9 mouse cellular contexts compared by ENCODE assay signal in genomic region chr3:95861216-95861615, GRCm38 (mm10). TPM values are rescaled to one million over a fixed set of nuclear protein-coding genes. Genes with fewer than 3 reads are reported as not detected.
A peak's percentile ranks its signal among the peaks of the same experiment; 100 is the strongest.
DNase-seq lines count a peak whose midpoint lies in the region; ATAC-seq and TF ChIP-seq lines count a peak whose summit lies in the region.
"Had no signal": no experiment of that assay in that cellular context is flagged by ENCODE, and none has a peak within 500 bp of the region (broad histone marks: within the 10 kb centered on the region; RNA-seq: fewer than 3 reads in every experiment).

No protein-coding gene starts in this region.

- H3K36me3 ChIP-seq in liver, embryonic 11.5 days (ENCODE audit: control insufficient read depth, insufficient read depth, low read length): peaks cover 9% of the 10 kb centered on the region
- H3K36me3 ChIP-seq in small intestine, adult 2 months (ENCODE audit: control insufficient read depth, insufficient read depth, low read length): peaks cover 17% of the 10 kb centered on the region

- no peak for DNase-seq in cerebellum, adult 2 months
- no peak for DNase-seq in cerebellum, adult 11-12 months
- DNase-seq in liver: peak; percentile 38
- DNase-seq in liver, embryonic 11.5 days (ENCODE audit: low spot score): no peak
- DNase-seq in R1 (ENCODE audit: low read depth, low spot score): peak; percentile 69
- no peak for DNase-seq in adrenal gland, postnatal 4 days (ENCODE audit: low spot score in 2 of 2)
- DNase-seq in MN1 (ENCODE audit: low spot score): no peak

- H3K9me3 ChIP-seq in liver, embryonic 11.5 days (ENCODE audit: control insufficient read depth, low read length): no peaks in the 10 kb centered on the region
- H3K9me3 ChIP-seq: embryonic facial prominence, embryonic 10.5 days had no signal

- TF ChIP-seq CTCF in cerebellum, adult 2 months (IDR thresholded peaks at IDR 0.05; ENCODE audit: borderline replicate concordance, insufficient read depth, low read depth, low read length): peak; percentile 3; the same call in 1 of the 2 replicates
- TF ChIP-seq CTCF in small intestine, adult 2 months (IDR thresholded peaks at IDR 0.05; ENCODE audit: extremely low read depth, insufficient read length, insufficient replicate concordance, low read depth, low read length): peak; percentile 51; the same call in 1 of the 2 replicates

- no peak overlapping the region for H3K4me2 ChIP-seq in liver, embryonic 11.5 days

- H3K27ac ChIP-seq in cerebellum, adult 2 months (ENCODE audit: insufficient read depth, low read length): no peak overlapping the region
- no peak overlapping the region; the same call in 1 of the 2 replicates for H3K27ac ChIP-seq in liver, embryonic 11.5 days (ENCODE audit: low read depth, low read length)
- H3K27ac ChIP-seq in small intestine, adult 2 months (ENCODE audit: insufficient read depth, low read depth, low read length): no peak overlapping the region
- H3K27ac ChIP-seq: embryonic facial prominence, embryonic 10.5 days had no signal

- H3K9ac ChIP-seq in liver, embryonic 11.5 days (ENCODE audit: low read depth, low read length): no peak overlapping the region

- peaks cover 9% of the 10 kb centered on the region; the same call in 1 of the 2 replicates for H3K4me1 ChIP-seq in cerebellum, adult 2 months (ENCODE audit: control insufficient read depth, insufficient read depth, low read length)
- H3K4me1 ChIP-seq in liver, embryonic 11.5 days (replicated peaks; ENCODE audit: control insufficient read depth, insufficient read depth, low read length): no peaks in the 10 kb centered on the region
- no peaks in the 10 kb centered on the region for H3K4me1 ChIP-seq in small intestine, adult 2 months (ENCODE audit: control insufficient read depth, insufficient read depth, insufficient read length, low read length)
- H3K4me1 ChIP-seq: embryonic facial prominence, embryonic 10.5 days had no signal

- no peak overlapping the region for H3K4me3 ChIP-seq in cerebellum, adult 2 months (replicated peaks; ENCODE audit: insufficient read depth, low read depth, low read length)
- no peak overlapping the region for H3K4me3 ChIP-seq in liver, embryonic 11.5 days (ENCODE audit: low read depth, low read length)
- H3K4me3 ChIP-seq in small intestine, adult 2 months (ENCODE audit: low read depth, low read length): no peak overlapping the region
- H3K4me3 ChIP-seq: embryonic facial prominence, embryonic 10.5 days had no signal

- TF ChIP-seq POLR2A in cerebellum, adult 2 months (IDR thresholded peaks at IDR 0.05; ENCODE audit: borderline replicate concordance, insufficient read depth, low read length): no peak
- no peak for TF ChIP-seq POLR2A in small intestine, adult 2 months (IDR thresholded peaks at IDR 0.05; ENCODE audit: low read depth, low read length)

- WGBS in cerebellum, adult 2 months: 78% methylated on average over 10 of the region's 10 CpGs
- WGBS in liver, embryonic 11.5 days: 64% methylated on average over 10 of the region's 10 CpGs
- WGBS in small intestine, adult 2 months: 76% methylated on average over 10 of the region's 10 CpGs

- ATAC-seq in liver, embryonic 11.5 days (replicated peaks; ENCODE audit: low FRiP score): no peak

- H3K27me3 ChIP-seq in cerebellum, adult 2 months (ENCODE audit: control insufficient read depth, insufficient read depth, low read length): no peaks in the 10 kb centered on the region
- H3K27me3 ChIP-seq in liver, embryonic 11.5 days (replicated peaks; ENCODE audit: control insufficient read depth, insufficient read depth, low read length): no peaks in the 10 kb centered on the region
- no peaks in the 10 kb centered on the region for H3K27me3 ChIP-seq in small intestine, adult 2 months (ENCODE audit: control insufficient read depth, insufficient read depth, low read length)

RNA-seq across cellular contexts. Expression of gene Prpf3, which starts 5.5 kb away (rescaled TPM):
- polyA plus RNA-seq in cerebellum, adult 2 months (2012; rRNA removed): 39.6 and 41.6 TPM in 2 replicates
- polyA plus RNA-seq in liver, embryonic 11.5 days (2014; fragmentation: Nextera tagmentation; extraction: Ambion mirVana): 68.0 and 68.4 TPM in 2 replicates
- polyA plus RNA-seq in small intestine, adult 2 months (2012; rRNA removed): 1.7 and 4.5 TPM in 2 replicates
- 10 to 100 TPM; 31.9 to 34.7 TPM for total RNA-seq in adrenal gland, postnatal 4 days (2021)

RNA-seq across cellular contexts. Expression of gene Mrps21, which starts 10.1 kb away (rescaled TPM):
- 265 and 281 TPM in 2 replicates for polyA plus RNA-seq in cerebellum, adult 2 months (2012; rRNA removed)
- polyA plus RNA-seq in liver, embryonic 11.5 days (2014; fragmentation: Nextera tagmentation; extraction: Ambion mirVana): 311 and 340 TPM in 2 replicates
- 39.5 and 51.8 TPM in 2 replicates for polyA plus RNA-seq in small intestine, adult 2 months (2012; rRNA removed)
- total RNA-seq in adrenal gland, postnatal 4 days (2021): 100 to 1,000 TPM; 178 to 200 TPM

RNA-seq across cellular contexts. Expression of gene Ciart, which starts 20.8 kb away (rescaled TPM):
- polyA plus RNA-seq in cerebellum, adult 2 months (2012; rRNA removed): 48.4 and 48.7 TPM in 2 replicates
- polyA plus RNA-seq in liver, embryonic 11.5 days (2014; fragmentation: Nextera tagmentation; extraction: Ambion mirVana): 7.9 and 8.1 TPM in 2 replicates
- 0.72 and 0.74 TPM in 2 replicates for polyA plus RNA-seq in small intestine, adult 2 months (2012; rRNA removed)
- 1 to 10 TPM; 1.7 to 2.2 TPM for total RNA-seq in adrenal gland, postnatal 4 days (2021)

RNA-seq across cellular contexts. Expression of gene BC028528, which starts 30.6 kb away (rescaled TPM):
- 9.0 and 9.3 TPM in 2 replicates for polyA plus RNA-seq in cerebellum, adult 2 months (2012; rRNA removed)
- polyA plus RNA-seq in liver, embryonic 11.5 days (2014; fragmentation: Nextera tagmentation; extraction: Ambion mirVana): 9.5 and 13.5 TPM in 2 replicates
- polyA plus RNA-seq in small intestine, adult 2 months (2012; rRNA removed): 1.5 and 1.6 TPM in 2 replicates
- total RNA-seq in adrenal gland, postnatal 4 days (2021): 10 to 100 TPM; 21.3 to 21.5 TPM

RNA-seq across cellular contexts. Expression of gene Aph1a, which starts 32.6 kb away (rescaled TPM):
- 78.1 and 80.3 TPM in 2 replicates for polyA plus RNA-seq in cerebellum, adult 2 months (2012; rRNA removed)
- polyA plus RNA-seq in liver, embryonic 11.5 days (2014; fragmentation: Nextera tagmentation; extraction: Ambion mirVana): 34.3 and 35.1 TPM in 2 replicates
- polyA plus RNA-seq in small intestine, adult 2 months (2012; rRNA removed): 126 and 211 TPM in 2 replicates
- total RNA-seq in adrenal gland, postnatal 4 days (2021): 100 to 1,000 TPM; 156 to 163 TPM

Comparison
In these comparisons a context has a peak if more than half of its experiments do, and no peak if none do; other contexts are left out.
1. DNase-seq: peak in liver (single experiment) and R1 (single experiment); none in cerebellum, adult 2 months (0 of 2), cerebellum, adult 11-12 months (single experiment), liver, embryonic 11.5 days (single experiment), adrenal gland, postnatal 4 days (0 of 2) and MN1 (single experiment).